Mouse (Mus musculus): ENCODE results near the gene Ciz1. TPM values are rescaled to one million over a fixed set of nuclear protein-coding genes. Genes with fewer than 3 reads are reported as not detected.
"Not testable (repeated sequence)": the region's sequence is repeated elsewhere in the genome, so short reads cannot be mapped to it uniquely, and the experiment has no call there.

Ciz1 gene
- total RNA-seq, 2 experiments from 2014 or later = 66.4 to 78.3 TPM

DNA sequence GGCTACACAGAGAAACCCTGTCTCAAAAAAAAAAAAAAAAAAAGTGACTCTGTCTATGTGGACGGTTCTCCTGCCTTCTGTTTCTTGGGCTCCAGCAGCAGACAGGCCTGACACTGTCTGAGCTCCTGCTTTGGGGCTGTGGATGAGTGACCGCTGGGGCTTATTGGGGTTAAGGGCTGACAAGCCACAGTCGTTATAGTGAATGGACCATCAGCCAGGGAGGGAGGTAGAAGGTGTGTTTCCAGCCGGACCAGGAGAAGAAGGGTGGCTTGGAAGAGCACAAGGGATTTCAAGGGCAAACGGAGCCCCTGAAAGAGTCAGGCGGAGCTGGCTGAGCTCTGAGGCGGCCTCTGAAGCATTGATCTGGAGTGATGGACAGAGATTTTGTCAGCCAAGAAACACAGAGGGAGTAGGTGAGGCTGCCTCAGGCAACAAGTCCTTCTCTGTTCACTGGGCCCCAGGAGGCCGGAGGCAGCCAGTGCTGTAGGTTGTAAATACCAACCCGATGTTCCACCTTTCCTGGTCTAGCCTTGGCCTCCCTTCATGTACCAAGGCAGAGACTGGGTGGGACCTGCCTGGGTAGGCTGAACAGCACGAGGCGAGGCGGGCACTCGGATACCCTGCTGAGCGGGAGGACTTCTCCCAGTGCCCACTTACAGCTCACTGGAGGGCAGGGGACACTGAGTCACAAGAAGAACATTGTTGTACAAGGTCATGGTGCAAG, 7.4 kb upstream of the Ciz1 start:
- DNase-seq (ENCODE audit: low spot score in 2 of 2) = no peak

DNA sequence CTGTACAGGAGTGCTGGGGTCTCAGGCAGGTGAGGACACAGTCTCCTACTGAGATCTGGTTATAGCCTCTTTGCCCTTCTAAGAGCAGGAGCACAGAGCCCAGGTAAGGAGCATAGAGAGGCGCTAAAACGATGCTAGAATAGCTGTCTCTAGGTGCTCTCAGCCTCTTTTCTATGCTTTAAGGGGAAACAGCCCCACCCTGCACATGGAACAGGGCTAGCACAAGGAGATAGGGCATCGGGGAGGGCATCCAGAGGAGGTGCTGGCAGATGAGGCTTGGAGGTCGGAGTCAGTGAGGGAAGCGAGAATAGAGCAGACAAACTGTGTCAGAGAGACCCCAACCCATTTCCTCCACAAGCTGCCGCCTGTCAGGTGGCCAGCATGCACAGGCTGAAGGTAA, 5.1 kb upstream of the Ciz1 start:
- no peak for DNase-seq (ENCODE audit: low spot score in 2 of 2)

DNA sequence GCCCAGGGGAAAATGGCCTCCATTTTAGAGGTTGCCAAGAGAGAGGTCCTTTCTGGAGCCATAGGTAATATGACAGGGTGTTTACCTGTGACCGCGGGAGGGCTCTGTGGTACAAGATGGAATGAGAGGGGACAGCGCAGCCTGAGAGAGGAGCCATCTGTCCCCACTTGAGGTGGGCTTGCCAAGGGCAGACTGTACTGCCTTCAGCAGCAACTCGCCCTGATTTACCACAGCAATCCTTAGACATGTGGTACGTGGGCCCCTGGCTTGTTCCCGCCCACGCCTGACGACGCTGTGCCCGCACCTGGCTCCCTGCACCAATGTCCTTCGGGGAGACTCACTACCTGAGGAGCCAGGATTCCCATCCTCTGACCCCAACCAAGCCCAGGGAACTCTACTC, 3.8 kb upstream of the Ciz1 start:
- DNase-seq (ENCODE audit: low spot score in 2 of 2) = peak; percentile 72 to 78

DNA sequence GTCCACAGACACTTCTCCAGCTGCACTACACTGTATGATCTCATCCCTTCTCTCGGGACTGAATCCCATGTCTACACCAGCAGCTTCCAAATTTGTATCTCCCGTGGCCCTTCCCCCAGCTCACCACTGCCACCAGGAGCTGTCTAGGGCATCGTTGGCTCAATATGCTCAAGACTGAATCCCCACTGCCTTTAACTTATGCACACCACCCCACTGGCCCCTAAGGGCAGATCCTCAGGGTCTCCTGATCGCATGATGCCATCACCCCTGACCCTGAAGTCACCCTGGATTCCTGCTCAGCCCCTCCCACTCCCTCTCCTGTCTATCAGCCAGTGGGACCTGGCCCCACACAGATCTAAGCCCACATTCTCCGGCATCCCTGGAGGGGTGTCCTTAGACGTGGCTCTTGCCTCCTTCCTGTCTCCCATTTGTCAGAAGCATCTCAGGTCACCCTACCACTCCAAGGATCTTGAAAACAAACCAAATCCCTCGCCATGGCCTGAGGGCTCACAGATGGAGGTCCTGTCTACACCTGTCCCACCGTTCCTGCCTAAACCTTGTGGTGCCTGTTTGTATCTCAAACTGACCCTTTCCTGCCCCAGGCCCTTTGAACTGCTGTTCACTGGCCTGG, 2.4 kb upstream of the Ciz1 start:
- DNase-seq (ENCODE audit: low spot score in 2 of 2) = peak; percentile 61 to 74

DNA sequence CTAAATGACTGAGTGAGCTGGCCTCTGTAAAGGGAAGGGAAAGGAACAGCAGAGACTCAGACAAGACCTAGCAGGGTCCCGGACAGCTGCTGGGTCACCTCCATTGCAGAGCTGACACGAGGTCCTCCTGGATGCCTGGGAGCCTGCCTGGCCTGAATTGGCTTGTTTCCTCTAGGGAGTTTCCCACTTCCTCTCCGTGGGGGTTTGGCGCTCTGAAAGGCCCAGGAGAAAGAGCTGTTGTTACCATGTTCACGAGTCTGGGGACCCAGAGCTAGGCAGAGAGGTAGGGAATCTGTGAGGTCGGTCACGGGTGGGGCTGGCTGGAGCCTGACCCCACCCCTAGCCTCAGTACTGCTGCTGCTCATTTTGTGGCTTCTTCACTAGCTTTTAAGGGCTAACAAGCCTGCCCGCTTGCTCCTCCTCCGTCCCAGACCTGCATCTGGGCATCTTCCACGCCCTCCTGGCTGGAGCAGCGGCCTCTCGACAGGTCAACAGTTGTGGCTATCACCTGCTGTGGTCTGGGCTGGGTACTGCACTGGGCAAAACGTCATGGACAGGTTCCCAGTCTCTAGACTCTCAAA, 1.6 kb upstream of the Ciz1 start:
- no peak for DNase-seq (ENCODE audit: low spot score in 2 of 2)

DNA sequence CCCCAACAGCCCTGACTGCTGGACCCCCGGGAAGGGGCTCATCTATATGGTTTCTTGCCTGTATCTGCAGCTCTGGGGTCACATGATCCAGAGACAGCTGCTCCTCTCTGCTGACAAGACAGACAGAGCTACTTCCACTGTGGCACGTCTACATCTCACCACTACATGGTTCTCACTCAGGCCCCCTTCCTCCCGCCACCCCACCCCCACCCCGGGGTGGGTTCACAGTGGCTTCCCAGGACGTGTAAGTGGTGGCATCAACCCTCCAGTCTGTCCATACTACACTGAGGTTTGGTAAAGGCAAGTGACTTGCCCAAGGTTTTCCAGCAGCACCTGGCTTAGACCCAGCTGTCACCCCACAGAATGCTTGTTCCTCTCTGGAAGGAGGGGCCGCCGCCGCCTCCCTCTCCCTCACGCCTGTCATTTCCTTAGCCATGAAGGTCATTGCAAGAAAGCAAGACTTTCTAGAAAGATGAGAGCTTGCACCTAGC, 611 bp upstream of the Ciz1 start:
- peak in 1 of 2 experiments; percentile 57 for DNase-seq (ENCODE audit: low spot score in 2 of 2)

DNA sequence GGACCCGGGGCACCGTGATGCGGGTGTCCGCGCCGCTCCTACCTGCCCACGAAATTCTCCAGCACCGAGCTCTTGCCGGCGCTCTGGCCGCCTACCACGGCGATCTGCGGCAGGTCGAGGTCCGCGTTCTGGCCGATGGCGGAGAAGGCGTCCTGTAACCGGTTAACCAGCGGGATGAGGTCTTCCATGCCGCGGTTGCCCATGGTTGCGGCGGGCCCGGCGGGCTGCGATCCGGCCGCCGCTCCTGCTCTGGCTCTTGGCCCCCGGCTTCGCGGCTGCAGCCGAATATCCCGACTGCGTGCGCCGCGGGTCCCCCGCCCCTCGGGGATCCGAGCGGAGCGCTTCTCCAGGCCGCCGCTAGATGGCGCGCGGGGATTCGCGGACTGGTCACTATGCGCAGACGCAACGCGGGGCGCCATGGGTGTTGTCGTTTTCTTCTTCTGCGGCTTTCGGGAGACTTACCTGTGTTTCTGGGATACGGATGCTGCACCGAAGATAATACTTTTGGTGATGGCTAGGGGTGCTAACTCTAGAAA, 948 bp downstream of the Ciz1 start, which contains the start of gene Dnm1:
Dnm1 (minus strand) TSS at position 332 of the 536 bp plus-strand sequence.
- peak; percentile 93 to 95 for DNase-seq (ENCODE audit: low spot score in 2 of 2)

DNA sequence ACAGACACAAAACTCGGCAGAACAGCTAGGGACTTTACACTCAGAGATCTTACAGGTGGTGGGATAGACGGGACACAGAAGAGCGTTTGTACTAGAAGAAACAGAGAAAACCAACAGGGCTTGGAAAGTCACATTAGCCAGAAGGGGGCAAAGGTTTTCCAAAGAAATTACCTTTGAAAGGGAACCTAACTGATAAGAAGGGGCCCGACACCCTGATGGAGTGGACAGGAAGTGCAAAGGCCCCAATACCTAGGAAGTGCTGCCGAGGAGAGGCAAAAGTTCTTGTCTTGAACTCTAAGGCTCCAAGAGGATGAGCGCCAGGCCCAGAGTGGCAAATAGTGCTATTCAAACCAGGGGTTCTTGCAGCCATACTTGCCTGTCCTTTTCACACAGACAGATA, 1.7 kb downstream of the Ciz1 start:
- DNase-seq (ENCODE audit: low spot score in 2 of 2) = no peak

DNA sequence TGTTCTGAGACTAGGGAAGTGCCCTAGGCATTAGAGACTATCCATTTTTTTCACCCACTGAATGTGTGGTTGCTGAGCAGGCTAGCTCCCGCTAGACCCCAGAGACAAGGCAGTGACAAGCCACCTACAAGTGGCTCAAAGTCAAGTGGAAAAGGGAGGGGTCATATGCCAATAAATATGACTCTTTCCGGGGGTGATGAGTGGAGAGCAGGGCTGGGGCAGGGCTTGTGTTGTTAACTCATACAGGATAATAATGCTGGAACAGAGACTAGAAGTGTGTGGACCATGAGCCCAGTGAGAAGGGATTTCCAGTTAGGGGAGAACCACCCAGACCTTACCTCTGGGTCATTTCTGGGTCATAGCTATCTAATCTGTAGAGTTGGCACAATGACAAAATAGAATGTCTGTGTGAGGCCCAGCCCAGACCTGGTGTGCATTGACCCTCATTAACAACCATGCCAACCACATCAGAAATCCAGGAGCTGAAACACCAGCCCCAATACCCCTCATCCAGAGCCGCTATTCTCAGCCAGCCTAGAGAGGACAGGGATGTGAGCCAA, 2.3 kb downstream of the Ciz1 start:
- DNase-seq (ENCODE audit: low spot score in 2 of 2) = no peak

DNA sequence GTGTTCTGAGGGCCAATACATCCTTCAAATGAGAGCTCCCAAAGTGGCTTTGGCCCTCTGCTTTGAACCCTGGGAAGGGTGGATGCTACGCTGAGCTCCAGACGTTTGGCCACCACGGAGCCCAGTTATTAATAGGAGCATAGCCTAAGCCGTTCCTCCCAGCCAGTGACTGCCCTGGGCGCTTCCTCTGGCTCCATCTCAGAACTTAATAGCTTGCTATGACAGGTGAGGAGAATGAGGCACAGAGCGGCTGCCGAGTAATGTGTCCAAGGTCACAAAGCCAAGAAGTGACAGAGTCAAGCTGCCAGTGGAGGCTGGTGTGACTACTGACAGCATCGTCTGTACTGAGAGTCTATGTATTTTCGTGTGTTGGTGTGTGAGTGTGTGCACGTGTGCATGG, 4.1 kb downstream of the Ciz1 start:
- DNase-seq (ENCODE audit: low spot score in 2 of 2) = no peak

DNA sequence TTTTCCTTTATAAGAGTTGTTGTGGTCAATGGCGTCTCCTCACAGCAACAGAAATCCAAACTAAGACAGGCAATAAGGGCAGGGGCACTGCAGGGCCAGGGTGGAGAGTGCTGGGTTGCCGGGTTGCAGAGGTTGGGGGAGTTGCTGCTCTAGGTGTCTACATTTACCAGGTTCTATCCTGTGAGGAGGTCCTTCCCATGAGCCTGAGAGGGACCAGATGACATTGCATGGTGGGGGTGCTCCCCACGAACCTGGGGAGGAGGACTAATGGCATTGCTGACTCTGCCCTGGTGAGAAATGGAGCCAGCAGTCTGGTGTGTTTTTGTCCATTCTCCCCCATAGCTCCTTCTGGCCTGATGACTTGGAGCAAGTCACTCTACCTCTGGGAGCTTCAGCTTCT, 5.6 kb downstream of the Ciz1 start:
- no peak for DNase-seq (ENCODE audit: low spot score in 2 of 2)

DNA sequence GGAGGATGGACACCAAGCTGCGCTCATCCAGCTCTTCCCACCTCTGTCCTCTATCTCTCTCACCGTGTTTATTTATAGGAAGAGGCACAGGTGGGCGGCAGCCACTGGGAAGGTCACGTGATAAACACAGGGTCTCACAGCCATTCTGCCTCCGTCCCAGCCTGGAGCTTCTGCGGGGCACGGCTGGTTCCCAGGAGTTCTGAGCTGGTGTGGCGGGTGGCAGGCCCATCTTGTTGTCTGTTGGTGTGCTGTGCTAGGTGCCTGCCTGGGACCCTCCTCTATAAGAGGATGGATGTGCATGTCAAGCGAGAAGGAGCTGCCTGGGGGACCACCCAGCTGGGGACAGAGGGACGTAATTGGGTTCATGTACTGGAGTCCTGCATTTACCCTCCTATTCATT, 6.3 kb downstream of the Ciz1 start:
- no peak for DNase-seq (ENCODE audit: low spot score in 2 of 2)

DNA sequence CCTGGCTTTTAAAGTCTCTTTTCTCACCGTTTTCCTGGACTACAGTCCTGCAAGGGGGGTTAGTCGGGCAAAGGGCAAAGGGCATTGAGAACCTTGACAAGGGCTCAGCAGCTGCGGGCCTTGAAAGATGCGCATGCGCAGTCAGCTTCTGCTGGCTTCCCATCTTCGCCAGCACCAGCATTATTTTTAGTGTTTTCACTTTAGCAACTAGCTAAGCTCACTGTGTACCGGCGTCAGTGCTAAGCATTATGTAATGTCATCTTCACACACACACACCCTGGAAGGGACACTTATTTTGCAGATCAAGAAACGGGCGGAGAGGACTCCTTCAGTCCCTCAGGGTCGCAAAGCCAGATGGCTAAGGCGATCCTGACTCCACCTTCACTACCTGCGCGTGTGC, 8.6 kb downstream of the Ciz1 start:
- DNase-seq (ENCODE audit: low spot score in 2 of 2) = peak; percentile 84 to 88

DNA sequence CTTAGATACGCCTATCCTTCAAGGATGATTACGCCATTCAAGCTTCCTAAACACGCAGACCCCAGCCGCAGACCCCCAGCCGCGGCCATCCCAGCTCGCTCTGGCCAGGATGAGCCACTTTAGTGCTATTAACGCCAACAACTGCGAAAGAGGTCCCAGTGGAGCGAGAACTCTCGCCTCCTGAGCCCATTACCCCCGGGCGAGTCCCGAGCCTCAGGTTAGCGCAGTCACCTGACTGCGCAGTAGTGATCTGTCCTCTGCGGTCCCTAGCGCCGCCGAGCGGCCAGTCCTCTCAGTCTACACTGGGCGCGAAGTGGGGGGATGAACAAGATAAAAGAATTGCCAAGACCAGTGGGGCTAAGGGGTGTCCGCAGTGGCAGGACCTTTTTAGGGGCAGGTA, 9.3 kb downstream of the Ciz1 start:
- DNase-seq (ENCODE audit: low spot score in 2 of 2) = peak; percentile 80 to 81

DNA sequence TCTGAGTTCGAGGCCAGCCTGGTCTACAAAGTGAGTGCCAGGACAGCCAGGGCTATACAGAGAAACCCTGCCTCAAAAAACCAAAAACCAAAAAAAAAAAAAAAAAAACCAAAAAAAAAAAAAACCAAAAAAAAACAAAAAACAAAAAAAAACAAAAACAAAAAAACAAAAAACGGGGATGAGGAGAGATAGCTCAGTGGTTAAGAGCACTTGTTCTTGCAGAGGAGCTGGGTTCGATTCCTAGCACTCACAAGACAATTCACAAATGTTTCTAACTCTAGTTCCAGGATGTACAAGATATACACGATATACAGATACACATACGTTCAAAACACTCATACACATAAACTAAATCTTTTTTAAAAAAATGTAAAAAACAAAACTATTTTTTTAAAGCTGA, 10.1 kb downstream of the Ciz1 start:
- not testable (repeated sequence) for DNase-seq (ENCODE audit: low spot score in 2 of 2)

DNA sequence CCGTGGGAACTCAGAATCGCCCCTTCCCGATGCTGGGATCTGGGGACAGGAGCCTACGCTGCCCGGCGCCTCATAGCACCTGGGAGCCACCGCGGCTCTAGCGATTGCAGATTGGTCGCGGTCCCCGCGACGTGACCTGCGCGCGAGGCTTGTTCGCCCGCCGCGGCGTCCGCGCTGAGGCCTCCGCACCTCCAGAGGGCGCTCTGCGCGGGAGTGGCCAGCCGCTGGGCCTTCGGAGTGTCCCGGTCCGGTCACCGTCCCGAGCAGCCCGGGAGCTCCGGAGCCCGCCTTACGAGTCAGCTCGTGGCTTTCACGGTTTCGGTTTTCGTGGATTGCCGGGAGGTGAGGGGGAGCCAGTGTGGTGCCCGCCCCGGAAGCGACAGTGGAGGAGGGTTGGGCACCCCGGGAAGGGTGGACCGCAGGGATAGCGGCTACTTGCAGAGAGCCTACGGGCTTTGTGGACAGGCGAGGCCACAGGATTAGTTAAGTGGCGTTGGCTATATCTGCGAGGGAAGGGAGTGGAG, 10.8 kb downstream of the Ciz1 start:
- DNase-seq (ENCODE audit: low spot score in 2 of 2) = peak; percentile 92

DNA sequence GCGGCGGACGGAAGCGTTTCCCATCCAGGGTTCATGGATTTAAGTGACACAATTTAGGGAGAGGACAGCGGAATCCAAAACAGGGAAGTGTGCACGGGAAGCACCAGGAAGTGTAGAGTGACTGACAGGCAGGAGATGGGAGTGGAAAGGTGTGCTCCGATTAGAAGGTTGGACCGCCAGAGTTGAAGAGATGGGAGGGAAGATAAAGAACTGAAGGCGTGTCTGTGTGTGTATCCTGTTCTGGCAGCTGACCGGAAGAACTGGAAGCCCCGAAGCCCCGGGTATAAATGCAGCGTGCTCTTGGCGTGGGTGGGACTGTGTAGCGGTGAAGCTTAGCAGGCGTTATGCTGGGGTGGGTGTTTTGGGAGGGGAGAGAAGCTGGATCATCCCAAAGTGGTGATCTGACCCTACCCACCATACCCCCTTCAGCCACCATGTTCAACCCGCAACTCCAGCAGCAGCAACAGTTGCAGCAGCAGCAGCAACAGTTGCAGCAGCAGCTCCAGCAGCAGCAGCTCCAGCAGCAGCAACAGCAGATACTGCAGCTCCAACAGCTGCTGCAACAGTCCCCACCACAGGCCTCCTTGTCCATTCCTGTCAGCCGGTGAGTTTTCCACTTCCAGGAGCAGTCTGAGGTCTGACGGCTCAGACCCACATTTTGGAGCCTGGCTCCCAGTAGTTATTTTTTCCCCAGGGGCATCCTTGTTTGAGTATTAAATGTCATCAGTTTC, 11.4 kb downstream of the Ciz1 start:
- DNase-seq (ENCODE audit: low spot score in 2 of 2) = no peak

DNA sequence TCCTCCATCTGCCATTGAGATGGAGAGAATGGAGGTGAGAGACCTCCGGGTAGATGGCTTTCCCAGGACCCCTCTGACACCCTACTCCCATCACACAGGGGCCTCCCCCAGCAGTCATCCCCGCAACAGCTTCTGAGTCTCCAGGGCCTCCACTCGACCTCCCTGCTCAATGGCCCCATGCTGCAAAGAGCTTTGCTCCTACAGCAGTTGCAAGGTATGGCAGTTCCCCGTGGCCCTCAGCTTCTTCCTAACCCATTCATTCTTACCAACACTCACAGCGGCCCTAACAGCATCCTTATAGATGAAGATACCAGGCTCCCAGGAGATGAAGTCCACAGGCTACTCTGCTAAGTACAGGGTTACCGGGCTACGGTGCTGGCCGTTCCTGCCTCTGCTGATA, 12.0 kb downstream of the Ciz1 start:
- no peak for DNase-seq (ENCODE audit: low spot score in 2 of 2)

DNA sequence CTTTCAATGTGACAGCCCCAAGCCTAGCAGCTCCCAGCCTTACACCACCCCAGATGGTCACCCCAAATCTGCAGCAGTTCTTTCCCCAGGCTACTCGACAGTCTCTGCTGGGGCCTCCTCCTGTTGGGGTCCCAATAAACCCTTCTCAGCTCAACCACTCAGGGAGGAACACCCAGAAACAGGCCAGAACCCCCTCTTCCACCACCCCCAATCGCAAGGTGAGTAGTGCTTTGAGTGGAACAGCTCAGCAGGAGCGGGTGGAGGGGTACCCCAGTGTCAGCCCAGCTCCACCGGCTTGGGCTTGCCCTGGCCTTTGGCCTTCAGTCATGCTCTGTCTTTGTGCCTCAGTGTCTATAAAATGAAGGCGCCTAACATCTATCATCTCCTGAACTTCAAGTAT, 15.2 kb downstream of the Ciz1 start:
- no peak for DNase-seq (ENCODE audit: low spot score in 2 of 2)

DNA sequence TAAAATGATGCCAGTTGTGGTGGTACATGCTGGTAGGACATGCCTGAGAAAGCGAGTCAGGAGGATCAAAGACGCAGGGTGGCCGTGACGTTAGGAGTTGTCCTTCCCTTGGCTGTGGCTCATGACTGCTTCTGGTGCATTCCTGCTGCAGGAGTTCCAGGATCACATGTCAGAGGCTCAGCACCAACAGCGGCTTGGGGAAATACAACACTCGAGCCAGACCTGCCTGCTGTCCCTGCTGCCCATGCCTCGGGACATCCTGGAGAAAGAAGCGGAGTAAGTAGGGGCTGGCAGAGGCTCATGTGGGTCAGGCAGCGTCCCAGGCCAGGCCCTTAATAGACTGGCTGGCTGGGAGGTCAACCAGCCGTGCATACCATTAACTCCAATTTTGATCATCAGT, 22.1 kb downstream of the Ciz1 start:
- DNase-seq (ENCODE audit: low spot score in 2 of 2) = no peak
